Comparison of ENCODE assay signal across 8 mouse cellular contexts in the genomic region with DNA sequence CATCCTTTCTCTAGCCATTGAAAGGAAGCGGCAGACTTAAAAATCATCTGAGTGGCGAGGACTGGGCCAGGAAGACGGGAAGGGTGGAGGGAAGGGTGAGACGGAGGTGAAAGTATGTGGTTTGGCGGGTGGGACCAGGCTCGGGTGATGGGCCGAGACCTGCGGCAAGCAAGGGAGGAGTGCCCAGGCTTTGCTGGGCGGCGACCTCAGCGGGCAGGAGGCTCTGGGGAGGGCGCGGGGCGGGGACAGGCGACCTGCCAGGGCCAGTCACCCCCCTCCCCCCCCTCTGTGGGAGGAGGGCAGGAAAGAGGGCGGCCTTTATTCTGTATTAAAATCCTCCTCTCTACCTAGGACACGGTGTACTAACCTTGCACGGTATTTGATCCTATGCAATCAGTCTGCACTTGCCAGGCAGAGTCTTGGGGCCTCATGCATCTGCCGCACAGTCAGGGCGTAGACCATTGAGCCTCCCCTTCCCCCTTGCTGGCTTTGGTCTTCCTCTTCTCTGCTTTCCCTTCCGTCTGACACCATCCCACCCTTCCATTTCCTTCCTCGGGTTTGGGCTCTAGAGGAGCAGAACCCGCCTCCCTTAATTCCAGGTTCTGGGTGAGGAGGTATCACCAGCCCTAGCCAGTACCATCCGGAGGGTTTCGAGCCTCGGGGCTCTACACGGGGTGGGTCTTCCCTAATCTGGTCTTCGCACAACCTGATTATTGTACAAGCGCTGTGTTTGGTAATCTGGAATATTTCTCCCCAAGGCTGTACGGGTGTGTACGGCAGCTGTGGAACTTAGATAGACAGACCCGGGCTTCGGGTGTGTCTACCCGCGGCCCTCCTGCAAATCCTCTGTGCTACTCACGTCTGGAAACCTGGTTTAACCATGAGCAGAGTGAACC. TPM values are rescaled to one million over a fixed set of nuclear protein-coding genes. Genes with fewer than 3 reads are reported as not detected.
DNase-seq lines count a peak whose midpoint lies in the region; TF ChIP-seq lines count a peak whose summit lies in the region.

No protein-coding gene starts in this region.

- H3K36me3 ChIP-seq in ES-E14 (ENCODE audit: control insufficient read depth, insufficient read depth, low read length, poor library complexity, severe bottlenecking), result no peaks in the 10 kb centered on the region
- no peaks in the 10 kb centered on the region for H3K36me3 ChIP-seq in midbrain, embryonic 10.5 days

- H3K27ac ChIP-seq in ES-E14 (ENCODE audit: insufficient read depth, low read depth, low read length, poor library complexity, severe bottlenecking), result 0 out of 2 replicates have a peak overlapping the region, but pooled peaks have one; percentile 22
- H3K27ac ChIP-seq in midbrain, embryonic 10.5 days (replicated peaks), result peak overlapping the region; percentile 85

- peaks cover 0 to 27% of the 10 kb centered on the region in 2 experiments; a peak in 3 of 4 replicates for H3K4me1 ChIP-seq in ES-E14 (ENCODE audit: control insufficient read depth in 2 of 2, insufficient read depth in 2 of 2, low read length in 2 of 2, poor library complexity in 1 of 2)
- H3K4me1 ChIP-seq in midbrain, embryonic 10.5 days, result peaks cover 50% of the 10 kb centered on the region

- peak overlapping the region; percentile 27 for H3K9ac ChIP-seq in ES-E14 (ENCODE audit: insufficient read depth, low read depth, low read length, poor library complexity, severe bottlenecking)

- WGBS in midbrain, embryonic 10.5 days, result 21% methylated on average over 35 of the region's 36 CpGs

- H3K9me3 ChIP-seq in ES-E14 (ENCODE audit: control insufficient read depth, insufficient read depth, low read depth, low read length), result no peaks in the 10 kb centered on the region
- H3K9me3 ChIP-seq in midbrain, embryonic 10.5 days (replicated peaks), result no peaks in the 10 kb centered on the region

- no peak for DNase-seq in ES-E14 (ENCODE audit: low read depth, low spot score)
- peak; percentile 53 to 70 for DNase-seq in adrenal gland, postnatal 4 days (ENCODE audit: low spot score in 2 of 2)
- peak; percentile 57 for DNase-seq in fat pad, adult 2 months (ENCODE audit: extremely low read depth, low read depth, low spot score)
- DNase-seq in heart, postnatal 10 days, result peak; percentile 82 to 87
- DNase-seq in kidney, postnatal 4 days, result peak; percentile 81 to 90
- DNase-seq in midbrain, embryonic 10.5 days (ENCODE audit: low spot score), result peak; percentile 55
- DNase-seq in spleen, postnatal 10 days (ENCODE audit: low spot score in 2 of 2), result peak; percentile 87 to 92
- no peak for DNase-seq in layer of hippocampus, adult 9-10 months (ENCODE audit: low spot score)

- in situ Hi-C loops in ES-E14 (cut with MboI; ENCODE audit: low sequenced_read_pairs in 2 of 2, unreplicated experiment in 2 of 2), result no loop called here

- peaks cover 31% of the 10 kb centered on the region for H3K27me3 ChIP-seq in midbrain, embryonic 10.5 days (ENCODE audit: low read depth, poor library complexity, severe bottlenecking)

- peak overlapping the region; percentile 46 to 69 for H3K4me3 ChIP-seq in ES-E14 (ENCODE audit: insufficient read depth in 1 of 2, low read depth in 1 of 2, low read length in 2 of 2, poor library complexity in 1 of 2, severe bottlenecking in 1 of 2)
- H3K4me3 ChIP-seq in midbrain, embryonic 10.5 days, result peak overlapping the region; percentile 60

- intact Hi-C loops in heart, postnatal 10 days (cut with DNase I), result no loop called here

TF ChIP-seq in ES-E14, 5 proteins besides CTCF, POLR2A, EP300 and RAD21:
- TF ChIP-seq ZC3H11A (IDR thresholded peaks at IDR 0.05; ENCODE audit: borderline replicate concordance, low read depth, low read length), result no peak
- TF ChIP-seq CHD2 (IDR thresholded peaks at IDR 0.05; ENCODE audit: low read depth, low read length), result no peak
- TF ChIP-seq ZNF384 (IDR thresholded peaks at IDR 0.05; ENCODE audit: low read depth, low read length), result no peak
- TF ChIP-seq MAFK (IDR thresholded peaks at IDR 0.05; ENCODE audit: insufficient read depth, low read depth, low read length), result no peak
- no peak for TF ChIP-seq HCFC1 (IDR thresholded peaks at IDR 0.05; ENCODE audit: borderline replicate concordance, insufficient read depth, low read length)

RNA-seq across cellular contexts. Expression of gene Wdr26, which starts 45.1 kb away (rescaled TPM):
- 59.9 and 62.9 TPM in 2 replicates for total RNA-seq in ES-E14 (2012; rRNA removed)
- total RNA-seq in adrenal gland, postnatal 4 days (2021), result 100 to 1,000 TPM; 162 to 186 TPM
- total RNA-seq in heart, postnatal 10 days (2021), result 100 to 1,000 TPM; 135 to 147 TPM
- 29.8 and 33.8 TPM in 2 replicates for polyA plus RNA-seq in midbrain, embryonic 10.5 days (2016; fragmentation: Nextera tagmentation; extraction: Ambion mirVana)

Comparison
In these comparisons a context has a peak if more than half of its experiments do, and no peak if none do; other contexts are left out.
1. DNase-seq: peak in adrenal gland, postnatal 4 days (2 of 2), fat pad, adult 2 months (single experiment), heart, postnatal 10 days (2 of 2), kidney, postnatal 4 days (2 of 2), midbrain, embryonic 10.5 days (single experiment) and spleen, postnatal 10 days (2 of 2); none in ES-E14 (single experiment) and layer of hippocampus, adult 9-10 months (single experiment).